37 mouse cellular contexts compared by ENCODE assay signal in the genomic region with DNA sequence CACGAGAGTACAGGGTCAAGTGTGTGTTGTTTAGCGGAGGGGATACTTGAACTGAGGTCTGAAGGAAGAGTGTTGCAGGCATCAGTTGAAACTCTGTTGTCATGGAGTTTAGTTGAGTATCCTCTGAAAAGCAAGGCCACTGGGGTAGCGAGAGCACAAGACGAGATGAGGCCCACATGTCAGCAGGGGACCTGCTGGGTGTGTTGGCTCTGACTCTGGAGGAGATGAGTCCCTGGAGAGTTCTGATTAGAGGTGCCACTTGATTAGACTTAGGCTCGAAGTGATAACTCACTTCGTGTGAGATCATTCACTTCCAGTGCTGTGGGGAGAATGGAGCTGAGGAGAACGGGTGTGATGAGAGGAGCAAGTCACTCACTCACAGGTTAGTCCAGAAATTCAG. TPM values are rescaled to one million over a fixed set of nuclear protein-coding genes. Genes with fewer than 3 reads are reported as not detected.
DNase-seq lines count a peak whose midpoint lies in the region; ATAC-seq and TF ChIP-seq lines count a peak whose summit lies in the region.
"Had no signal": no experiment of that assay in that cellular context is flagged by ENCODE, and none has a peak within 500 bp of the region (broad histone marks: within the 10 kb centered on the region; RNA-seq: fewer than 3 reads in every experiment).

No protein-coding gene starts in this region.

- H3K27ac ChIP-seq in liver, embryonic 12.5 days, result no peak overlapping the region
- no peak overlapping the region for H3K27ac ChIP-seq in liver, postnatal 0 days (ENCODE audit: low read depth)
- no peak overlapping the region for H3K27ac ChIP-seq in liver, embryonic 13.5 days
- no peak overlapping the region for H3K27ac ChIP-seq in liver, embryonic 16.5 days (ENCODE audit: low read length)
- H3K27ac ChIP-seq in forebrain, postnatal 0 days (ENCODE audit: low read depth, low read length), result no peak overlapping the region
- H3K27ac ChIP-seq: embryonic facial prominence, embryonic 12.5 days; embryonic facial prominence, embryonic 15.5 days; forebrain, embryonic 10.5 days; forebrain, embryonic 13.5 days; gastrocnemius, adult 2 months; heart, embryonic 10.5 days; heart, embryonic 13.5 days; hindbrain, embryonic 14.5 days; hindbrain, postnatal 0 days had no signal

- no peak for TF ChIP-seq EP300 in liver, postnatal 0 days (IDR thresholded peaks at IDR 0.05; ENCODE audit: low read depth)

- ATAC-seq in liver, embryonic 12.5 days, result peak; percentile 78
- no peak for ATAC-seq in liver, postnatal 0 days
- ATAC-seq in liver, embryonic 13.5 days (ENCODE audit: low read depth), result peak; percentile 85
- peak; percentile 75 for ATAC-seq in liver, embryonic 16.5 days (ENCODE audit: low read depth)
- no peak for ATAC-seq in forebrain, postnatal 0 days
- ATAC-seq: CD4-positive, CD25-positive, alpha-beta regulatory T cell, adult 4 months; forebrain, embryonic 13.5 days; forebrain, embryonic 16.5 days; hindbrain, postnatal 0 days had no signal

- no peak overlapping the region for H3K9ac ChIP-seq in liver, embryonic 12.5 days
- H3K9ac ChIP-seq in liver, postnatal 0 days (replicated peaks), result no peak overlapping the region
- H3K9ac ChIP-seq in liver, embryonic 13.5 days, result no peak overlapping the region
- no peak overlapping the region for H3K9ac ChIP-seq in liver, embryonic 16.5 days (ENCODE audit: low read depth, low read length)
- no peak overlapping the region for H3K9ac ChIP-seq in forebrain, postnatal 0 days
- H3K9ac ChIP-seq: embryonic facial prominence, embryonic 12.5 days; embryonic facial prominence, embryonic 15.5 days; forebrain, embryonic 13.5 days; heart, embryonic 13.5 days; hindbrain, embryonic 14.5 days had no signal

- no peak for TF ChIP-seq CTCF in liver, postnatal 0 days (IDR thresholded peaks at IDR 0.05; ENCODE audit: low read depth)
- TF ChIP-seq CTCF in forebrain, postnatal 0 days (IDR thresholded peaks at IDR 0.05; ENCODE audit: low read depth), result no peak

- 42% methylated on average over 7 of the region's 7 CpGs for WGBS in liver, embryonic 12.5 days (ENCODE audit: insufficient replicate concordance)
- 53% methylated on average over 7 of the region's 7 CpGs for WGBS in liver, postnatal 0 days (ENCODE audit: insufficient replicate concordance)
- 34% methylated on average over 7 of the region's 7 CpGs for WGBS in liver, embryonic 13.5 days (ENCODE audit: insufficient replicate concordance)
- 38% methylated on average over 7 of the region's 7 CpGs for WGBS in liver, embryonic 16.5 days (ENCODE audit: insufficient replicate concordance)
- WGBS in forebrain, postnatal 0 days, result 76% methylated on average over 7 of the region's 7 CpGs

- no peaks in the 10 kb centered on the region for H3K4me1 ChIP-seq in liver, embryonic 12.5 days
- H3K4me1 ChIP-seq in liver, postnatal 0 days (ENCODE audit: insufficient read depth), result no peaks in the 10 kb centered on the region
- H3K4me1 ChIP-seq in liver, embryonic 13.5 days (replicated peaks), result 0 out of 2 replicates have a peak, but pooled peaks cover 3% of the 10 kb centered on the region
- no peaks in the 10 kb centered on the region for H3K4me1 ChIP-seq in liver, embryonic 16.5 days (ENCODE audit: control insufficient read depth, low read depth, low read length)
- H3K4me1 ChIP-seq in forebrain, postnatal 0 days (ENCODE audit: insufficient read depth), result no peaks in the 10 kb centered on the region
- H3K4me1 ChIP-seq: embryonic facial prominence, embryonic 12.5 days; embryonic facial prominence, embryonic 15.5 days; heart, embryonic 13.5 days had no signal

- H3K9me3 ChIP-seq in liver, embryonic 12.5 days (replicated peaks), result no peaks in the 10 kb centered on the region
- no peaks in the 10 kb centered on the region for H3K9me3 ChIP-seq in liver, postnatal 0 days (ENCODE audit: low read length)
- H3K9me3 ChIP-seq in liver, embryonic 13.5 days (replicated peaks), result no peaks in the 10 kb centered on the region
- no peaks in the 10 kb centered on the region for H3K9me3 ChIP-seq in liver, embryonic 16.5 days (replicated peaks; ENCODE audit: control insufficient read depth, low read length)
- no peaks in the 10 kb centered on the region for H3K9me3 ChIP-seq in forebrain, postnatal 0 days (ENCODE audit: low read length)
- H3K9me3 ChIP-seq: embryonic facial prominence, embryonic 12.5 days; embryonic facial prominence, embryonic 15.5 days; forebrain, embryonic 10.5 days; forebrain, embryonic 13.5 days; heart, embryonic 10.5 days; heart, embryonic 13.5 days had no signal

- H3K4me3 ChIP-seq in liver, embryonic 12.5 days, result no peak overlapping the region
- no peak overlapping the region for H3K4me3 ChIP-seq in liver, postnatal 0 days (ENCODE audit: low read depth, low read length)
- H3K4me3 ChIP-seq in liver, embryonic 13.5 days (replicated peaks), result no peak overlapping the region
- H3K4me3 ChIP-seq in liver, embryonic 16.5 days (ENCODE audit: low read depth, low read length), result no peak overlapping the region
- no peak overlapping the region for H3K4me3 ChIP-seq in forebrain, postnatal 0 days (ENCODE audit: low read depth, low read length)
- H3K4me3 ChIP-seq: embryonic facial prominence, embryonic 12.5 days; embryonic facial prominence, embryonic 15.5 days; erythroblast, embryonic 14.5 days; forebrain, embryonic 10.5 days; forebrain, embryonic 13.5 days; gastrocnemius, adult 2 months; heart, embryonic 10.5 days; heart, embryonic 13.5 days had no signal

- H3K27me3 ChIP-seq in liver, embryonic 12.5 days (replicated peaks), result no peaks in the 10 kb centered on the region
- no peaks in the 10 kb centered on the region for H3K27me3 ChIP-seq in liver, postnatal 0 days (ENCODE audit: insufficient read depth, low read length)
- H3K27me3 ChIP-seq in liver, embryonic 13.5 days, result no peaks in the 10 kb centered on the region
- no peaks in the 10 kb centered on the region for H3K27me3 ChIP-seq in liver, embryonic 16.5 days (ENCODE audit: control insufficient read depth, insufficient read depth, low read depth, low read length)
- no peaks in the 10 kb centered on the region for H3K27me3 ChIP-seq in forebrain, postnatal 0 days (ENCODE audit: insufficient read depth, low read length)
- H3K27me3 ChIP-seq: embryonic facial prominence, embryonic 12.5 days; embryonic facial prominence, embryonic 15.5 days; forebrain, embryonic 13.5 days had no signal

- H3K4me2 ChIP-seq in liver, embryonic 12.5 days, result no peak overlapping the region
- no peak overlapping the region for H3K4me2 ChIP-seq in liver, postnatal 0 days (ENCODE audit: low read depth, low read length)
- H3K4me2 ChIP-seq in liver, embryonic 13.5 days, result no peak overlapping the region
- no peak overlapping the region for H3K4me2 ChIP-seq in liver, embryonic 16.5 days (ENCODE audit: low read depth, low read length)
- no peak overlapping the region for H3K4me2 ChIP-seq in forebrain, postnatal 0 days (ENCODE audit: low read depth)
- H3K4me2 ChIP-seq: embryonic facial prominence, embryonic 12.5 days; embryonic facial prominence, embryonic 15.5 days; forebrain, embryonic 13.5 days; heart, embryonic 13.5 days; hindbrain, embryonic 14.5 days had no signal

- DNase-seq in liver, postnatal 0 days, result no peak
- DNase-seq in liver, embryonic 13.5 days, result no peak
- DNase-seq in thymus, postnatal 25 days, result no peak
- DNase-seq in urinary bladder, postnatal 14 days (ENCODE audit: low spot score), result no peak
- no peak for DNase-seq in forebrain, postnatal 0 days
- DNase-seq: adrenal gland, adult 2 months; adrenal gland, postnatal 14 days; cerebellum, adult 11 months; cerebellum, adult 2 months; cerebellum, adult 9-11 months; cerebellum, postnatal 25 days; gastrocnemius, adult 2 months; gastrocnemius, postnatal 14 days; heart, adult 18-20 months; heart, postnatal 14 days; heart, postnatal 4 days had no signal

- H3K36me3 ChIP-seq in liver, embryonic 12.5 days, result no peaks in the 10 kb centered on the region
- H3K36me3 ChIP-seq in liver, postnatal 0 days (replicated peaks; ENCODE audit: insufficient read depth, low read length), result no peaks in the 10 kb centered on the region
- no peaks in the 10 kb centered on the region for H3K36me3 ChIP-seq in liver, embryonic 13.5 days
- H3K36me3 ChIP-seq in liver, embryonic 16.5 days (ENCODE audit: control insufficient read depth, insufficient read depth), result no peaks in the 10 kb centered on the region
- no peaks in the 10 kb centered on the region for H3K36me3 ChIP-seq in forebrain, postnatal 0 days (ENCODE audit: insufficient read depth)
- H3K36me3 ChIP-seq: embryonic facial prominence, embryonic 12.5 days; embryonic facial prominence, embryonic 15.5 days; forebrain, embryonic 10.5 days; heart, embryonic 10.5 days; heart, embryonic 13.5 days had no signal

RNA-seq across cellular contexts. Expression of gene Bcl6, which starts 36.8 kb away (rescaled TPM):
- 0.12 and 0.19 TPM in 2 replicates for polyA plus RNA-seq in liver, embryonic 12.5 days (2016; fragmentation: Nextera tagmentation; extraction: Ambion mirVana)
- polyA plus RNA-seq in liver, postnatal 0 days (2015; fragmentation: Nextera tagmentation; extraction: Ambion mirVana), result 0.46 and 0.69 TPM in 2 replicates
- 0.21 and 0.24 TPM in 2 replicates for polyA plus RNA-seq in liver, embryonic 13.5 days (2015; fragmentation: Nextera tagmentation; extraction: Ambion mirVana)
- polyA plus RNA-seq in liver, embryonic 16.5 days (2015; fragmentation: Nextera tagmentation; extraction: Ambion mirVana), result 0.28 TPM in 2 replicates
- 7.5 and 9.2 TPM in 2 replicates for total RNA-seq in forebrain, postnatal 0 days (2014; rRNA removed)
- 0.69 and 0.92 TPM in 2 replicates for polyA plus RNA-seq in forebrain, postnatal 0 days (2015; fragmentation: Nextera tagmentation; extraction: Ambion mirVana)
- total RNA-seq: MEL had no signal

RNA-seq across cellular contexts. Expression of gene Gm37419, which starts 37.2 kb away (rescaled TPM):
- not detected in 2 replicates for polyA plus RNA-seq in liver, embryonic 12.5 days (2016; fragmentation: Nextera tagmentation; extraction: Ambion mirVana)
- polyA plus RNA-seq in liver, postnatal 0 days (2015; fragmentation: Nextera tagmentation; extraction: Ambion mirVana), result not detected in 2 replicates
- not detected in 2 replicates for polyA plus RNA-seq in liver, embryonic 13.5 days (2015; fragmentation: Nextera tagmentation; extraction: Ambion mirVana)
- not detected in 2 replicates for polyA plus RNA-seq in liver, embryonic 16.5 days (2015; fragmentation: Nextera tagmentation; extraction: Ambion mirVana)
- total RNA-seq in forebrain, postnatal 0 days (2014; rRNA removed), result not detected in 2 replicates
- not detected in 2 replicates for polyA plus RNA-seq in forebrain, postnatal 0 days (2015; fragmentation: Nextera tagmentation; extraction: Ambion mirVana)
- total RNA-seq: adrenal gland, adult 2 months; adrenal gland, postnatal 14 days; adrenal gland, postnatal 4 days; common myeloid progenitor, adult 5-6 weeks; gastrocnemius, adult 2 months; gastrocnemius, postnatal 14 days; gastrocnemius, postnatal 4 days; heart, adult 18-20 months; heart, postnatal 14 days; heart, postnatal 4 days; hindbrain, postnatal 0 days; MEL had no signal
- polyA plus RNA-seq: adrenal gland, adult 2 months; C2C12; CD4-positive, CD25-positive, alpha-beta regulatory T cell, adult 4 months; cerebellum, adult 2 months; embryonic facial prominence, embryonic 12.5 days; embryonic facial prominence, embryonic 15.5 days; erythroblast, embryonic 14.5 days; forebrain, embryonic 10.5 days; forebrain, embryonic 13.5 days; forebrain, embryonic 16.5 days; frontal cortex, adult 2 months; heart, embryonic 10.5 days; heart, embryonic 13.5 days; heart, embryonic 16.5 days; hindbrain, embryonic 11.5 days; hindbrain, embryonic 14.5 days; hindbrain, postnatal 0 days had no signal

Comparison
In these comparisons a context has a peak if more than half of its experiments do, and no peak if none do; other contexts are left out.
1. ATAC-seq: peak in liver, embryonic 12.5 days (single experiment), liver, embryonic 13.5 days (single experiment) and liver, embryonic 16.5 days (single experiment); none in liver, postnatal 0 days (single experiment) and forebrain, postnatal 0 days (single experiment).